Mouse (Mus musculus): ENCODE data around the gene Spata9. TPM values are rescaled to one million over a fixed set of nuclear protein-coding genes. Genes with fewer than 3 reads are reported as not detected.

The Spata9 gene
- polyA plus RNA-seq, 1 experiment = not detected

- H3K36me3 ChIP-seq (ENCODE audit: control insufficient read depth, insufficient read depth, low read length) = no peaks in the 10 kb centered on the region
- no peak overlapping the region for H3K27ac ChIP-seq (ENCODE audit: control insufficient read depth, insufficient read depth, low read length)
- WGBS = 92% methylated on average over 2 of the region's 2 CpGs
- DNase-seq = no peak
- TF ChIP-seq POLR2A (IDR thresholded peaks at IDR 0.05; ENCODE audit: control insufficient read depth, extremely low read depth, insufficient read depth, low read length, poor library complexity) (no peak), CTCF (IDR thresholded peaks at IDR 0.05; ENCODE audit: borderline replicate concordance, control insufficient read depth, extremely low read depth, insufficient read depth, low read length, poor library complexity) (no peak)
- no peaks in the 10 kb centered on the region for H3K27me3 ChIP-seq (ENCODE audit: control insufficient read depth, insufficient read depth, low read length)
- no peaks in the 10 kb centered on the region for H3K4me1 ChIP-seq (replicated peaks; ENCODE audit: control insufficient read depth, insufficient read depth, low read length)
- H3K4me3 ChIP-seq (ENCODE audit: control insufficient read depth, insufficient read depth, low read length) = no peak overlapping the region
Measured at GRCm38 (mm10) chr13:75976649-75977048, 9.7 kb downstream of the Spata9 start.

- TF ChIP-seq POLR2A (IDR thresholded peaks at IDR 0.05; ENCODE audit: control insufficient read depth, extremely low read depth, insufficient read depth, low read length, poor library complexity) (no peak), CTCF (IDR thresholded peaks at IDR 0.05; ENCODE audit: borderline replicate concordance, control insufficient read depth, extremely low read depth, insufficient read depth, low read length, poor library complexity) (no peak)
- Histone ChIP-seq H3K36me3 (ENCODE audit: control insufficient read depth, insufficient read depth, low read length) (no peaks in the 10 kb centered on the region), H3K4me3 (ENCODE audit: control insufficient read depth, insufficient read depth, low read length) (no peak overlapping the region), H3K27ac (ENCODE audit: control insufficient read depth, insufficient read depth, low read length) (no peak overlapping the region), H3K27me3 (ENCODE audit: control insufficient read depth, insufficient read depth, low read length) (no peaks in the 10 kb centered on the region), H3K4me1 (replicated peaks; ENCODE audit: control insufficient read depth, insufficient read depth, low read length) (no peaks in the 10 kb centered on the region)
- DNase-seq = peak; percentile 7
Measured at GRCm38 (mm10) chr13:75981901-75982300, 15.0 kb downstream of the Spata9 start.

GRCm38 (mm10) chr13:75988096-75988495 is 21.1 kb downstream of the Spata9 start:
- no peak overlapping the region for H3K4me3 ChIP-seq (ENCODE audit: control insufficient read depth, insufficient read depth, low read length)
- WGBS = 93% methylated on average over 1 of the region's 1 CpGs
- no peaks in the 10 kb centered on the region for H3K4me1 ChIP-seq (replicated peaks; ENCODE audit: control insufficient read depth, insufficient read depth, low read length)
- DNase-seq = no peak
- H3K27ac ChIP-seq (ENCODE audit: control insufficient read depth, insufficient read depth, low read length) = no peak overlapping the region
- H3K27me3 ChIP-seq (ENCODE audit: control insufficient read depth, insufficient read depth, low read length) = no peaks in the 10 kb centered on the region
- no peaks in the 10 kb centered on the region for H3K36me3 ChIP-seq (ENCODE audit: control insufficient read depth, insufficient read depth, low read length)
- TF ChIP-seq CTCF (IDR thresholded peaks at IDR 0.05; ENCODE audit: borderline replicate concordance, control insufficient read depth, extremely low read depth, insufficient read depth, low read length, poor library complexity) (no peak), POLR2A (IDR thresholded peaks at IDR 0.05; ENCODE audit: control insufficient read depth, extremely low read depth, insufficient read depth, low read length, poor library complexity) (no peak)

- TF ChIP-seq POLR2A (IDR thresholded peaks at IDR 0.05; ENCODE audit: control insufficient read depth, extremely low read depth, insufficient read depth, low read length, poor library complexity) (no peak), CTCF (IDR thresholded peaks at IDR 0.05; ENCODE audit: borderline replicate concordance, control insufficient read depth, extremely low read depth, insufficient read depth, low read length, poor library complexity) (no peak)
- H3K27me3 ChIP-seq (ENCODE audit: control insufficient read depth, insufficient read depth, low read length) = no peaks in the 10 kb centered on the region
- no peaks in the 10 kb centered on the region for H3K4me1 ChIP-seq (replicated peaks; ENCODE audit: control insufficient read depth, insufficient read depth, low read length)
- no peak overlapping the region for H3K4me3 ChIP-seq (ENCODE audit: control insufficient read depth, insufficient read depth, low read length)
- no peaks in the 10 kb centered on the region for H3K36me3 ChIP-seq (ENCODE audit: control insufficient read depth, insufficient read depth, low read length)
- WGBS = 25% methylated on average over 9 of the region's 9 CpGs
- DNase-seq = no peak
- H3K27ac ChIP-seq (ENCODE audit: control insufficient read depth, insufficient read depth, low read length) = no peak overlapping the region
Measured at GRCm38 (mm10) chr13:75992169-75993028, 25.4 kb downstream of the Spata9 start.

GRCm38 (mm10) chr13:76003272-76003671 is 36.3 kb downstream of the Spata9 start:
- 93% methylated on average over 3 of the region's 3 CpGs for WGBS

GRCm38 (mm10) chr13:76014511-76014910 is 47.6 kb downstream of the Spata9 start:
- Histone ChIP-seq H3K27me3 (ENCODE audit: control insufficient read depth, insufficient read depth, low read length) (no peaks in the 10 kb centered on the region), H3K27ac (ENCODE audit: control insufficient read depth, insufficient read depth, low read length) (no peak overlapping the region), H3K36me3 (ENCODE audit: control insufficient read depth, insufficient read depth, low read length) (no peaks in the 10 kb centered on the region), H3K4me3 (ENCODE audit: control insufficient read depth, insufficient read depth, low read length) (no peak overlapping the region), H3K4me1 (replicated peaks; ENCODE audit: control insufficient read depth, insufficient read depth, low read length) (no peaks in the 10 kb centered on the region)
- no peak for TF ChIP-seq POLR2A (IDR thresholded peaks at IDR 0.05; ENCODE audit: control insufficient read depth, extremely low read depth, insufficient read depth, low read length, poor library complexity)
- no peak for TF ChIP-seq CTCF (IDR thresholded peaks at IDR 0.05; ENCODE audit: borderline replicate concordance, control insufficient read depth, extremely low read depth, insufficient read depth, low read length, poor library complexity)
- DNase-seq = no peak
- WGBS = 80% methylated on average over 2 of the region's 2 CpGs

More at GRCm38 (mm10) chr13:76003272-76003671, 36.3 kb downstream of the Spata9 start:
- Histone ChIP-seq H3K4me1 (replicated peaks; ENCODE audit: control insufficient read depth, insufficient read depth, low read length) (no peaks in the 10 kb centered on the region), H3K27me3 (ENCODE audit: control insufficient read depth, insufficient read depth, low read length) (no peaks in the 10 kb centered on the region), H3K36me3 (ENCODE audit: control insufficient read depth, insufficient read depth, low read length) (no peaks in the 10 kb centered on the region), H3K4me3 (ENCODE audit: control insufficient read depth, insufficient read depth, low read length) (no peak overlapping the region), H3K27ac (ENCODE audit: control insufficient read depth, insufficient read depth, low read length) (no peak overlapping the region)
- TF ChIP-seq CTCF (IDR thresholded peaks at IDR 0.05; ENCODE audit: borderline replicate concordance, control insufficient read depth, extremely low read depth, insufficient read depth, low read length, poor library complexity) (no peak), POLR2A (IDR thresholded peaks at IDR 0.05; ENCODE audit: control insufficient read depth, extremely low read depth, insufficient read depth, low read length, poor library complexity) (no peak)
- DNase-seq = no peak

All from thymus, adult 2 months (tissue).